Mouse (Mus musculus) kidney, embryonic 14.5 days (tissue): ENCODE measurements around the gene Mmp28. TPM values are rescaled to one million over a fixed set of nuclear protein-coding genes. Genes with fewer than 3 reads are reported as not detected.

Source experiments
- ATAC-seq: fragments of 200-750 bp; cut with Nextera tagmentation; 2 replicates; pipeline ENCODE4 v1.8.0; 2017; ENCODE audit warnings: moderate number of reproducible peaks, mild to moderate bottlenecking, moderate TSS enrichment, moderate library complexity; ENCODE audit not compliant: low FRiP score, low TSS enrichment
- H3K27ac ChIP-seq: fragments of 300-500 bp; sonication (generic); 2 replicates; pipeline ENCODE4 v1.5.1; 2014; ENCODE audit warnings: low read depth, mild to moderate bottlenecking, low read length, moderate library complexity, mixed read lengths
- H3K27me3 ChIP-seq: fragments of 300-500 bp; sonication (generic); 2 replicates; pipeline ENCODE4 v1.6.1; 2014; ENCODE audit warnings: mild to moderate bottlenecking, low read length; ENCODE audit not compliant: control insufficient read depth, insufficient read depth
- H3K36me3 ChIP-seq: fragments of 300-500 bp; sonication (generic); 2 replicates; pipeline ENCODE4 v1.6.1; 2014; ENCODE audit warnings: low read length, mixed read lengths; ENCODE audit not compliant: control insufficient read depth, insufficient read depth
- H3K4me1 ChIP-seq: fragments of 300-500 bp; sonication (generic); 2 replicates; pipeline ENCODE4 v1.6.1; 2014; ENCODE audit warnings: low read length, mixed read lengths; ENCODE audit not compliant: control insufficient read depth, insufficient read depth
- H3K4me2 ChIP-seq: fragments of 300-500 bp; sonication (generic); replicated peaks from 2 replicates; pipeline ENCODE4 v1.6.1; 2014; ENCODE audit warnings: low read depth, mild to moderate bottlenecking, low read length
- H3K4me3 ChIP-seq: fragments of 300-500 bp; sonication (generic); 2 replicates; pipeline ENCODE4 v1.5.1; 2014; ENCODE audit warnings: mild to moderate bottlenecking, low read length
- H3K9ac ChIP-seq: fragments of 300-500 bp; sonication (generic); 2 replicates; pipeline ENCODE4 v1.6.1; 2014; ENCODE audit warnings: low read depth, mild to moderate bottlenecking, low read length, moderate library complexity
- H3K9me3 ChIP-seq: fragments of 300-500 bp; sonication (generic); 2 replicates; pipeline ENCODE4 v1.6.1; 2016; ENCODE audit warnings: low read length; ENCODE audit not compliant: control insufficient read depth
- WGBS: fragments of 180-500 bp; shearing (Covaris S2); extraction: QIAGEN DNeasy Blood & Tissue Kit; methylation state at CpG from one replicate; pipeline ENCODE4 v1.1.7; 2014; 5-methylcytosine and 5-hydroxymethylcytosine counted together
- polyA plus RNA-seq: library from polyadenylated mRNA; unstranded; fragments of >200 nt; fragmentation: Nextera tagmentation; extraction: Ambion mirVana; gene quantifications from 2 replicates; pipeline ENCODE4 v1.2.1, GENCODE M21; 2014

Gene Mmp28
- polyA plus RNA-seq, 1 experiment from 2014 or later = 0.55 TPM

DNA sequence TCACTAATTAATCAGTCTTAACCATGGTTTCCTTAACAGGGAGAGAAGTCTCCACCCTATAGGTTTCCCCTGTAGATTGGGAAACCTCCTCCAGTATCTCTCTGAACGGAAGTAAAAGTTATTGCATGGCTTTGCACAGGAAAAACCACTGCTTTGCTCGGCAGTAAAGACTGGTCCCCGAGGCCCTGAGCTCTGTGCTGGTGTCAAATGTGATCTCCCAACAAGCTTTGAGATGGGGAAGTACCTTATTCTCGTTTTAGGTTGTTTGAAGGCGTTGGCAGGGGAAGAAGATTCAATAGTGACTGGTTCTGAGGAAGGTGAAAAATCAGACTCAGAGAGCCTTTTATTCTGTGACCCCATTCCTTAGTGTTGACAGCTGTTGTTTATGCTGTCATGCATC, 64.1 kb downstream of the Mmp28 start:
- no peaks in the 10 kb centered on the region for H3K27me3 ChIP-seq
- H3K9me3 ChIP-seq = no peaks in the 10 kb centered on the region
- H3K4me3 ChIP-seq = no peak overlapping the region
- H3K4me1 ChIP-seq = no peaks in the 10 kb centered on the region
- H3K4me2 ChIP-seq = no peak overlapping the region
- no peak overlapping the region for H3K27ac ChIP-seq
- ATAC-seq = no peak
- H3K9ac ChIP-seq = no peak overlapping the region
- H3K36me3 ChIP-seq = peaks cover 74% of the 10 kb centered on the region
- WGBS = 81% methylated on average over 5 of the region's 5 CpGs

DNA sequence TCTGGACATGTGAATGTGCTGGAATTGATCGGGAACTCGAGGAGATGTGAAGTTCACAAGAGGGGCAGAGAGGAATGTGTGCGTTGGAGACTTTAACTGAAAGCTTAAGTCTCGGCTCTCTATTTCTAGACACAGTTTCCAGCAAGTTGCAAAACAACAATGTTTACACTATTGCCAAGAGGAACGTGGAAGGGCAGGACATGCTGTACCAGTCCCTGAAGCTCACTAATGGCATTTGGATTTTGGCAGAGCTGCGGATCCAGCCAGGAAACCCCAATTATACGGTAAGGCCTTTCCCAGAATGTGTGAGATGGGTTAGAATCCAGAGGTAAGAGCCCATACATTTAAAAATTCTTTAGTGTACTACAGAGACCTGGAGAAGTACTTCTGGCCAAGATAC, 65.2 kb downstream of the Mmp28 start:
- Histone ChIP-seq H3K4me3 (no peak overlapping the region), H3K27me3 (no peaks in the 10 kb centered on the region), H3K4me2 (no peak overlapping the region), H3K4me1 (no peaks in the 10 kb centered on the region), H3K9me3 (no peaks in the 10 kb centered on the region), H3K27ac (no peak overlapping the region), H3K36me3 (peaks cover 72% of the 10 kb centered on the region), H3K9ac (no peak overlapping the region)
- ATAC-seq = no peak
- WGBS = 94% methylated on average over 7 of the region's 7 CpGs

DNA sequence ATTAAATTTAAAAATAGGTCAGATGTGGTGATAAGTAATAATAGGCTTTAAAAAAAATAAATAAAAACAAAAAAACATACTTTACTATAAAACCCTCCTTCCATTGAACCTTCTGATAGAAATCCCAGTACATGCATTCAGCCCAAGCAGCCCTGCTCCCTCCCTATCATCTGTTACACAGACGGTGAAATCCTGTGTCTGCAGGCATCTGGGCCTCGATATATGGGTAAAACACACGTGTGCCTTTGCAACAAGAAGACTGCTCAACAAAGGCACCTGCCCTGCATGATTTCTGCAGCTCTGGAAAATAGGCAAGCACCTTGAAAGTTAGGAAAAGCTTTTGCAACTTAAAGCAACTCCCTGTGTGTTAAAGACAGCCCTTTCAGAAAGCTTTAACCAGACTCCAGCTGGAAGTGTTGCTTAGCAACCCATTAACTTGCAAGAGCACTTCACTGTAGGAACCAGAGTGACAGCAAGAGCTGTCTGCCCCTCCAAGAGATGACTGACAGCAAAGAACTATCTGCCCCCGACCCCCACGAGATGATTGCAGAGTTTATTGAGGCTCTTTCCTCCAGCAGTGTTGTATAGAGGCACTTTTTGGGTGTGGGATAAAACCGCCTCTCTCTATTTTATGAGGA, 68.0 kb downstream of the Mmp28 start:
- H3K36me3 ChIP-seq = peaks cover 77% of the 10 kb centered on the region
- H3K27ac ChIP-seq = no peak overlapping the region
- H3K4me2 ChIP-seq = no peak overlapping the region
- H3K9me3 ChIP-seq = no peaks in the 10 kb centered on the region
- H3K9ac ChIP-seq = no peak overlapping the region
- no peaks in the 10 kb centered on the region for H3K27me3 ChIP-seq
- ATAC-seq = no peak
- no peak overlapping the region for H3K4me3 ChIP-seq
- no peaks in the 10 kb centered on the region for H3K4me1 ChIP-seq
- WGBS = 71% methylated on average over 6 of the region's 6 CpGs

DNA sequence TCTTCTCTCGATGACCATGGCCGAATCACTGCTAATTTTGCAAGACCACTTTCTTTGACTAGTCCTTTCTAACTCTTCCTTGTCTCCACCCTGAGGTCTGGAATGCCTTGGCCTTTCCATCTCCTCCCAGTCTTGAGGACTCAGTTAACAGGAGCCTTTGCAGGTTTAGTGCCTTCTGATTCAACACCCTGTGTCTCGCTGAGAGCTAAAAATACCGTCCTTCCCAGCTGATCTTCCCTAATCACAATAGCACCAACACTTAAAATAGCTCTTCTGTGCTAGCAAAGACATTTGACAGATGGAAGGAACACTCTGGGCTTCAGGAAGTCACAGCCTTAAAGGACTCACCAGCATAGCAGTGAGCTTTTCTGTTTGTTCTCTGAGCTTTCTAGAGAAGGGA, 69.8 kb downstream of the Mmp28 start:
- H3K9ac ChIP-seq = no peak overlapping the region
- no peaks in the 10 kb centered on the region for H3K4me1 ChIP-seq
- H3K27me3 ChIP-seq = no peaks in the 10 kb centered on the region
- no peak overlapping the region for H3K4me2 ChIP-seq
- H3K4me3 ChIP-seq = no peak overlapping the region
- H3K27ac ChIP-seq = no peak overlapping the region
- WGBS = 95% methylated on average over 4 of the region's 4 CpGs
- H3K9me3 ChIP-seq = no peaks in the 10 kb centered on the region
- no peak for ATAC-seq
- H3K36me3 ChIP-seq = peaks cover 69% of the 10 kb centered on the region

Other genes starting within 250 kb of the Mmp28 start
- 0.10 and 0.18 TPM in 2 replicates for gene Slfn14, start 176.3 kb downstream of the Mmp28 start, polyA plus RNA-seq
- gene Ap2b1, start 164.0 kb downstream of the Mmp28 start, polyA plus RNA-seq = 35.1 and 83.8 TPM in 2 replicates
- gene Pex12, start 160.5 kb downstream of the Mmp28 start, polyA plus RNA-seq = 10.7 and 13.7 TPM in 2 replicates
- gene Rasl10b, start 53.9 kb downstream of the Mmp28 start, polyA plus RNA-seq = 0.61 and 0.70 TPM in 2 replicates
- gene Gas2l2, start 33.6 kb downstream of the Mmp28 start, polyA plus RNA-seq = not detected in 2 replicates
- 0.44 TPM in 1 of 2 replicates, not detected in the other for gene 1700020L24Rik, start 25.4 kb downstream of the Mmp28 start, polyA plus RNA-seq
- 20.3 and 28.1 TPM in 2 replicates for gene Taf15, start 10.0 kb upstream of the Mmp28 start, polyA plus RNA-seq
- gene Heatr9, start 59.1 kb upstream of the Mmp28 start, polyA plus RNA-seq = not detected in 2 replicates
- gene Ccl5, start 67.4 kb upstream of the Mmp28 start, polyA plus RNA-seq = 0.69 TPM in 1 of 2 replicates, not detected in the other
- 3.1 and 3.6 TPM in 2 replicates for gene Ccl9, start 115.6 kb upstream of the Mmp28 start, polyA plus RNA-seq
- 4.4 and 4.6 TPM in 2 replicates for gene Ccl6, start 130.0 kb upstream of the Mmp28 start, polyA plus RNA-seq
- not detected in 2 replicates for gene Rpl9-ps1, start 182.6 kb upstream of the Mmp28 start, polyA plus RNA-seq
- gene Ccl3, start 186.3 kb upstream of the Mmp28 start, polyA plus RNA-seq = 0.49 and 0.97 TPM in 2 replicates
- gene Ccl4, start 199.5 kb upstream of the Mmp28 start, polyA plus RNA-seq = 1.8 TPM in 1 of 2 replicates, not detected in the other
- 1.2 and 1.5 TPM in 2 replicates for gene Wfdc17, start 240.9 kb upstream of the Mmp28 start, polyA plus RNA-seq
- not detected in 2 replicates for gene Wfdc18, start 245.9 kb upstream of the Mmp28 start, polyA plus RNA-seq